Mouse (Mus musculus): Measurements from ENCODE around the gene Wdr19.
"Not testable (repeated sequence)": the region's sequence is repeated elsewhere in the genome, so short reads cannot be mapped to it uniquely, and the experiment has no call there.

The Wdr19 gene

GRCm38 (mm10) chr5:65299623-65300022 lies 100.1 kb downstream of the Wdr19 start:
- DNase-seq (ENCODE audit: low spot score), result not testable (repeated sequence)

DNA sequence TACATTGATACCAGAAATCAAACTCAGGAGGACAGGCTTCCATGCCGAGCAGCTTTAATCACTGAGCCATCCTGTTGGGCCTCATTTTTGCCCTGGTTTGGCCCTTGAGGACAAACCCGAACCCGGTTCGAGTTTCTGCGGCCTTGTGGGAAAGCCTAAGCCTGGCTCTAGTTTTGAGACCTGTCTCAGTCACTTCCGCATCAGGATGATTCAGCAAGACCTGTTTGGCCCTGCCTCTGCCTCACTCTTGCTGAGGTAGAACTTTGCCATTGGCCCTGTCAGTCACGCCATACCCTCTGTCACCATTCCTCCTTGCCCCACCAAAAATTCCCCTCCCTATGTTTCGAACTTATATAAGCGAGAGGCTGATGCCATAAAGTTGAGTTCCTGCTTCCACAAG lies 100.6 kb downstream of the Wdr19 start:
- no peak for DNase-seq (ENCODE audit: low spot score)

DNA sequence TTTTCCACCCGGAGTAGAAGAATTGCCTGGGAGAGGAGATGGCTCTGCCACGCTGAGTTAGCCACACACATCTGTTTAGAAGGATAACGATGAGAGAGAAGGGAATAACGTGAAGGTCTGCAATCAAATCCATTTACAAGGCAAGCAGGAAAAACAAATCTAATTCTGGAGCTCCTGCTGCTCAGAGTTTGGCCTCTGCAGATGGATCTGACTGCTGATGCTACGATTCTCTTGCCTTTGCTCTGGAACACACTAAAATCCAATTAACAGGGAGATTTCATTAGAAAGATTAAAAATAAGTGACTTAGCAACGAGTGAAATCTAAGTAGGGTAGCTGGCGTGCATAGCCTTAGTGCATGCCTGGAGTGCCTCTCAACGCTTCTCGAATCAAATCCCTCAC lies 106.0 kb downstream of the Wdr19 start:
- no peak for DNase-seq (ENCODE audit: low spot score)

GRCm38 (mm10) chr5:65308208-65308607 lies 108.7 kb downstream of the Wdr19 start:
- no peak for DNase-seq (ENCODE audit: low spot score)

GRCm38 (mm10) chr5:65308866-65309265 lies 109.4 kb downstream of the Wdr19 start:
- DNase-seq (ENCODE audit: low spot score), result no peak
